Mouse (Mus musculus) 416B (cell line): ENCODE measurements around the gene Gm28047.

ENCODE experiments used
- DNase-seq: peaks from one replicate; pipeline ENCODE4 v3.0.0; 2011; ENCODE audit warnings: low read depth

Gm28047 gene

GRCm38 (mm10) chr15:102498322-102498721, 126.5 kb downstream of the Gm28047 start:
- no peak for DNase-seq

DNA sequence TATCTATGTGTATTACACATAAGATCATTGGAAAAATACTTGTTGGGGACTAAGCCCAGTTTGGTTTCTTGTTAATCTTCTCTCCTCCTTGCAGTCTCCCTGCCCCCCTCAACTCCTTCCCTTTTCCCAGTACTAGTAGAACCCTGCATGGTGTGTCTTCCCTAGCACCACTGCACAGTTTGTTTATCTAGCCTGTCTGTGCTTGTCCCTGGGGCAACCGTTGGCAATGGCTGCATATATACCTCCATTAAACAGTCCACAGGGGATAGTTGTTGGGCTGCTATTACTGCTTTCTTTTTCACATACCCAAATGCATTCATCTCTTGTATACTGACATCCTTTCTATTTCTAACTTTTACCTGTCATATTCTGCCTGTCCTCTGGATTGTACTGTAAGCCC, 137.2 kb downstream of the Gm28047 start:
- no peak for DNase-seq

DNA sequence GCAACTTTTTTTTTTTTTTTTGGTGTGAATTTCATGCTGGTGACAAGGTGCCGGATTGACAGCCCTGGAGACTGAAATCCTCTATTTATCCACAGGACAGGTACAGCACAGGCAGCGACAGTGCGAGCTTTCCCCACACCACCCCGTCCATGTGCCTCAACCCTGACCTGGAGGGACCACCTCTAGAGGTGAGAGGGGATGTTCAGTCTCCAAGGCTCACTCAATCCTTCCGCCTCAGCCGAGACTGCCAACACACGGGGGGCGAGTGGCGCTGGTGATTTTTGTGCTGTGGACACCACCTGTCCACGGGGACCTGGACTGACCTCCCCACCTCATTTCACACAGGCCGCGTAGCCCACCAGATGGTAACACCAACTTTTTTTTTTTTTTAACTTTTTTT, 139.0 kb downstream of the Gm28047 start:
- DNase-seq, result no peak

GRCm38 (mm10) chr15:102483136-102483535, 141.7 kb downstream of the Gm28047 start:
- DNase-seq, result no peak

DNA sequence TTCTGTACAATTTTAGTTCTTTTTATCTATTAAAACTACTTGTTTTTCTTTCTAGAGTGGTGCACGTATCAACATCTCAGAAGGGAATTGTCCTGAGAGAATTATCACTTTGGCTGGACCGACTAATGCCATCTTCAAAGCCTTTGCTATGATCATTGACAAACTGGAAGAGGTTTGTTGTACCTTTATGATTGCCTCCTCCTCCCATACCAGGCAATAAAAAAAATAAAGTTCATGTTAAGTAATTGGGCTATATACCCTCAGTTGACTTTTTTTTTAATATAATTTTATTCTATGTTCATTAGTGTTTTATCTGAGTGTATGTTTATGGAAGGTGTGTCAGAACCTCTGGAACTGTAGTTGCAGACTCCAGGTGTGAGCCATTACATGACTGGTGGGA, 150.3 kb downstream of the Gm28047 start:
- DNase-seq, result no peak
